Mouse (Mus musculus): ENCODE results near the gene Commd3.

GRCm38 (mm10) chr2:18695629-18696150 lies 23.5 kb downstream of the Commd3 start:
- TF ChIP-seq TAL1 (IDR thresholded peaks at IDR 0.05; ENCODE audit: low read length) (no peak), GATA1 (IDR thresholded peaks at IDR 0.05; ENCODE audit: low read length) (no peak)
